Mouse (Mus musculus) intestine, postnatal 0 days (tissue): ENCODE results near the gene Duox1. TPM values are rescaled to one million over a fixed set of nuclear protein-coding genes. Genes with fewer than 3 reads are reported as not detected.

ENCODE experiments used
- ATAC-seq: fragments of 200-750 bp; cut with Nextera tagmentation; 2 replicates; pipeline ENCODE4 v1.8.0; 2017; ENCODE audit warnings: mild to moderate bottlenecking, moderate TSS enrichment, moderate library complexity
- H3K27ac ChIP-seq: fragments of 300-500 bp; sonication (generic); 2 replicates; pipeline ENCODE4 v1.5.1; 2014; ENCODE audit warnings: mild to moderate bottlenecking, low read depth, low read length, moderate library complexity
- H3K27me3 ChIP-seq: fragments of 300-500 bp; sonication (generic); replicated peaks from 2 replicates; pipeline ENCODE4 v1.6.1; 2014; ENCODE audit warnings: low read length, mixed read lengths; ENCODE audit not compliant: control insufficient read depth, insufficient read depth
- H3K36me3 ChIP-seq: fragments of 300-500 bp; sonication (generic); 2 replicates; pipeline ENCODE4 v1.6.1; 2014; ENCODE audit warnings: mild to moderate bottlenecking, moderate library complexity; ENCODE audit not compliant: control insufficient read depth, insufficient read depth
- H3K4me1 ChIP-seq: fragments of 300-500 bp; sonication (generic); replicated peaks from 2 replicates; pipeline ENCODE4 v1.6.1; 2014; ENCODE audit warnings: antibody characterized with exemption, low read length, mixed read lengths; ENCODE audit not compliant: control insufficient read depth, insufficient read depth
- H3K4me2 ChIP-seq: fragments of 300-500 bp; sonication (generic); replicated peaks from 2 replicates; pipeline ENCODE4 v1.6.1; 2014; ENCODE audit warnings: low read depth, mild to moderate bottlenecking, moderate library complexity
- H3K4me3 ChIP-seq: fragments of 300-500 bp; sonication (generic); 2 replicates; pipeline ENCODE4 v1.5.1; 2014; ENCODE audit warnings: low read depth, low read length
- H3K9ac ChIP-seq: fragments of 300-500 bp; sonication (generic); 2 replicates; pipeline ENCODE4 v1.6.1; 2014; ENCODE audit warnings: mild to moderate bottlenecking, low read depth, low read length
- H3K9me3 ChIP-seq: fragments of 300-500 bp; sonication (generic); 2 replicates; pipeline ENCODE4 v1.6.1; 2016; ENCODE audit warnings: mixed run types; ENCODE audit not compliant: control insufficient read depth
- CTCF ChIP-seq: sonication (generic); IDR thresholded peaks from 2 replicates; pipeline ENCODE4 v1.5.1; 2016; ENCODE audit warnings: low read depth, mild to moderate bottlenecking, control low read depth, antibody characterized with exemption, moderate library complexity
- WGBS: fragments of 180-500 bp; shearing (Covaris S2); extraction: QIAGEN DNeasy Blood & Tissue Kit; methylation state at CpG from one replicate; pipeline ENCODE4 v1.1.7; 2014; 5-methylcytosine and 5-hydroxymethylcytosine counted together
- polyA plus RNA-seq: library from polyadenylated mRNA; unstranded; fragments of >200 nt; fragmentation: Nextera tagmentation; extraction: Ambion mirVana; gene quantifications from 2 replicates; pipeline ENCODE4 v1.2.1, GENCODE M21; 2015

Duox1 gene
- polyA plus RNA-seq, 1 experiment from 2014 or later, result not detected

DNA sequence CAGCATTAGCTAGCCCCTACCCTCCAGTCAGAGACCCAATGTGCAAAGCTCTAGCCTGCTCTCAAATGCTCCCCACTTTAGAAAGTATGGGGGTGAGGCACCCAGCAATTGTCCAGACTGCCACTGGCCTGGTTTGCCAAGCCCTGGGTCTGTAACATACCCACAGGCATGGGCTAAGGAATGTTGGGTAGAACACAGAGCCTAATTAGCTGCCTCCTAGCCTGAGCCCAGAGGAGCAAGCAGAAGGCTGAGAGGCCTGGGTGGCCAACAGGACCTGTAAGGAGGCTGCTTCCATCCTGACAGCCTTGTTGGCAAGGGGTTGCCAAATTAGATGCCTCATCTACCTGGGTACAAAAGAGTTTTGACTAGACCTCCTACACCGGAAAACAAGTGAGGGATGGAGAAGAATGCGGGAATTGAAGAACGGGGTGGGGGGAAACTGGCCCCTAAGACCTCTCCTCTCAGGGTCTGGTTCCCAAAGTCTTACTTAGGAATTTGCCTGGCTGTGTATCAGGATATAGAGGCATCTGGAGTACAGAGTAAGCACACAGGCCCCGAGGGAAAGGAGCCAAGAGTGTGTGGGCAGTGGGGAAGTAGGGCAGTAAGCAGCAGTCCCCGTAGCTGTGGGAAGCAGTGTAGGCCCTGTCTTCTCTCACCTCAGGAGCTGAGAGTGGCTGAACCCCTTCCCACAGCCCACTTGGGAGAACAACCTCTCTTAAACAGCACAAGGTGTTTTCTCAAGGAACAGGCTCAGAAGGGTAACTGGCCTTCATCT is 35.9 kb downstream of the Duox1 start:
- Histone ChIP-seq H3K4me1 (no peaks in the 10 kb centered on the region), H3K27ac (peak overlapping the region; percentile 17; the same call in 1 of the 2 replicates), H3K9ac (no peak overlapping the region), H3K4me2 (no peak overlapping the region), H3K36me3 (peaks cover 16% of the 10 kb centered on the region; the same call in 1 of the 2 replicates), H3K4me3 (no peak overlapping the region), H3K27me3 (no peaks in the 10 kb centered on the region), H3K9me3 (no peaks in the 10 kb centered on the region)
- no peak for ATAC-seq
- 72% methylated on average over 5 of the region's 5 CpGs for WGBS
- no peak for TF ChIP-seq CTCF

GRCm38 (mm10) chr2:122351931-122352329 is 36.5 kb downstream of the Duox1 start:
- no peak for TF ChIP-seq CTCF
- peaks cover 22% of the 10 kb centered on the region; the same call in 1 of the 2 replicates for H3K36me3 ChIP-seq
- no peaks in the 10 kb centered on the region for H3K9me3 ChIP-seq
- no peak overlapping the region for H3K4me2 ChIP-seq
- WGBS, result 68% methylated on average over 4 of the region's 4 CpGs
- no peak for ATAC-seq
- no peak overlapping the region for H3K9ac ChIP-seq
- no peak overlapping the region for H3K4me3 ChIP-seq
- H3K4me1 ChIP-seq, result no peaks in the 10 kb centered on the region
- H3K27ac ChIP-seq, result 0 out of 2 replicates have a peak overlapping the region, but pooled peaks have one; percentile 17
- no peaks in the 10 kb centered on the region for H3K27me3 ChIP-seq

DNA sequence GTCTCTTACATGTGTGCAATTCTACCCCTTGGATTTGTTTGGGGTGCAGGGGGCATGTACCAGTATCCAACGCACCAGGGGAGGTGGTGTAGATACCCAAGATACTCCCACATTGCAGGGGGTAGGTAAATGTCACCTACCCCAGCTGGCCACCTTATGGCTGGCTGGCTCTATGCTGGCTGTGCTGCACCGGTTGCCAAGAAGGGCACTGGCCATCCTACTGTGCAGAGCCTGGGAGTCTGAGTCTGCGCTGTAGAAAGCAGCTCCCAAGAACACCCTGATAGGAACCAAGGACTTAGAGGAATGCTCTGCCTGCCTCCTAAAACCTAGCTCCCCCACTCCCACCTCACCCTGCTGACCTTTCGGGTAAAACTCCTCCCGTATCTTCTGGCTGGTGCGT is 37.5 kb downstream of the Duox1 start:
- no peak for TF ChIP-seq CTCF
- Histone ChIP-seq H3K4me1 (no peaks in the 10 kb centered on the region), H3K27ac (no peak overlapping the region), H3K9ac (no peak overlapping the region), H3K9me3 (no peaks in the 10 kb centered on the region), H3K27me3 (no peaks in the 10 kb centered on the region), H3K36me3 (peaks cover 24% of the 10 kb centered on the region; the same call in 1 of the 2 replicates), H3K4me3 (no peak overlapping the region), H3K4me2 (no peak overlapping the region)
- 91% methylated on average over 6 of the region's 6 CpGs for WGBS
- no peak for ATAC-seq

GRCm38 (mm10) chr2:122353765-122354164 is 38.3 kb downstream of the Duox1 start:
- H3K9ac ChIP-seq, result no peak overlapping the region
- no peak overlapping the region for H3K4me3 ChIP-seq
- peaks cover 24% of the 10 kb centered on the region; the same call in 1 of the 2 replicates for H3K36me3 ChIP-seq
- TF ChIP-seq CTCF, result no peak
- 92% methylated on average over 8 of the region's 8 CpGs for WGBS
- H3K4me2 ChIP-seq, result no peak overlapping the region
- no peaks in the 10 kb centered on the region for H3K9me3 ChIP-seq
- ATAC-seq, result no peak
- H3K4me1 ChIP-seq, result no peaks in the 10 kb centered on the region
- no peak overlapping the region for H3K27ac ChIP-seq
- H3K27me3 ChIP-seq, result no peaks in the 10 kb centered on the region

DNA sequence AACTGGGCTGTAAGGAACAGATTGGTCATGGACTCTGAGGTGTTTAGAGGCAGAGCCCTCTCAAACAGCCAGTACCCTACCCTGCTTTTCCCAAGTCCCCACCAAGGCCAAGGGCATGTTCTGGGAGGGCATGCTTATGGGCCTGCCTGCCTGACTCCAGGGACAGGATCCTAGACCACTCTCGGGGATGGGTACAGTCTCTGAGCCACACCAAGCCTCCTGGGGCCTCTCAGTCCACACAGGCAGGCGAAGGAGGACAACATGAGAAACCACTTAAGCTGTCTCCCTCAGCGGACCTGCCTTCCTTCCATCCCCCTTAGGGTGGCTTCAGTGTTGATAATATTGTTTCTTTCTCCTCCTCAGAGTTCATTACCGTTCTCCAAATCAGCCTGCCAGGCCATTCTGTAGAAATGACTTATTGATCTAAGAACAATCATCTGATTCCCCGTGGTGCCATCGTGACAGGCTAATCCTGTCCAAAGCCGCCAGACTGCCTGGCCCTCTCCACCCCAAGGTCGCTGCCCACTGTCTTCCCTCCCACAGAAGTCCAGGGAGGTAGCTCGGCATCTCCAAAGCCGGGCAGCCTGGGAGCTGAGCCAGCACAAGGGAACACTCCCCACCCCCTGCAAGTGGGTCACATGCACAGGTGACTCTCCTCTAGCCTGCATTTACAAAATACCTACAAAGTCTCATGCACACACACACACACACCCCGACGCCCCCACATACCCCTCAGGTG is 38.9 kb downstream of the Duox1 start:
- H3K27me3 ChIP-seq, result no peaks in the 10 kb centered on the region
- no peak for ATAC-seq
- H3K4me1 ChIP-seq, result no peaks in the 10 kb centered on the region
- H3K27ac ChIP-seq, result no peak overlapping the region
- H3K9me3 ChIP-seq, result no peaks in the 10 kb centered on the region
- H3K9ac ChIP-seq, result no peak overlapping the region
- H3K4me3 ChIP-seq, result no peak overlapping the region
- peaks cover 27% of the 10 kb centered on the region; the same call in 1 of the 2 replicates for H3K36me3 ChIP-seq
- no peak for TF ChIP-seq CTCF
- H3K4me2 ChIP-seq, result no peak overlapping the region
- 76% methylated on average over 12 of the region's 12 CpGs for WGBS

- H3K36me3 ChIP-seq, result peaks cover 33% of the 10 kb centered on the region; the same call in 1 of the 2 replicates
- no peak overlapping the region for H3K4me2 ChIP-seq
- no peak overlapping the region for H3K9ac ChIP-seq
- 89% methylated on average over 5 of the region's 5 CpGs for WGBS
- H3K27ac ChIP-seq, result no peak overlapping the region
- no peaks in the 10 kb centered on the region for H3K9me3 ChIP-seq
- H3K4me1 ChIP-seq, result no peaks in the 10 kb centered on the region
- TF ChIP-seq CTCF, result no peak
- no peaks in the 10 kb centered on the region for H3K27me3 ChIP-seq
- no peak overlapping the region for H3K4me3 ChIP-seq
- no peak for ATAC-seq
Observed at GRCm38 (mm10) chr2:122355389-122355788, 39.9 kb downstream of the Duox1 start.
